Mouse (Mus musculus) cerebellum, adult 18-20 months (tissue): Measurements from ENCODE around the gene Stat3.
A peak's percentile ranks its signal among the peaks of the same experiment; 100 is the strongest.

Experiments
- DNase-seq, 2 experiments: peaks; one replicate each; pipeline ENCODE4 v3.0.0; 2021

The Stat3 gene

GRCm38 (mm10) chr11:100920887-100921624 lies 18.3 kb downstream of the Stat3 start:
- DNase-seq, result no peak

GRCm38 (mm10) chr11:100918007-100918406 lies 21.3 kb downstream of the Stat3 start:
- DNase-seq, result no peak

DNA sequence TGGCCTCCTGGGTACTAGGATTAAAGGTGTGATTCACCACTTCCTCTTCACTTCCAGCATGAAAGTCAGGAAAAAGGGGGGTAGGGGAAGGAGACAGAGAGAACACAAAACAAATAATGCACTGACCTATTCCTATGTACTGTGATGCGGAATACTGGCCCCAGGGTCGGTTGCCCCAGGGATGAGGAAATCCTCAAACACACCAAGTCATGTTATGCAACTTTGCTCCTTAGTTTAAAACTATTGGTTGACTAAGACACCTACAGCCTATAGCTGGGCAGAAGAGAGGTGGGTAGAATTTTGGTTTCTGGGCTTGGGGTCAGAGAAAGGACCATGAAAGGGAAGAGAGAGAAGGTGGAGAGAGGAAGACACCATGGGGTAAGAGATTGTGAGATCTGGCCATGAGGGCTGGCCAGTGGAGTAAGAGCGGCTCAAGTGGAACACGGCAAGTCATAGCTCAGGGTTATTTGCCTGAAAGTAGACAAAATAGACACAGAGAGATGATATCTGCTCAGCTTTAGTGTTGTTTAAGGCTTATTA lies 22.8 kb downstream of the Stat3 start:
- DNase-seq, result no peak

GRCm38 (mm10) chr11:100915063-100915462 lies 24.3 kb downstream of the Stat3 start:
- DNase-seq, result no peak

GRCm38 (mm10) chr11:100914415-100914814 lies 24.9 kb downstream of the Stat3 start:
- DNase-seq, result no peak

GRCm38 (mm10) chr11:100912401-100913155 lies 26.8 kb downstream of the Stat3 start:
- no peak for DNase-seq

DNA sequence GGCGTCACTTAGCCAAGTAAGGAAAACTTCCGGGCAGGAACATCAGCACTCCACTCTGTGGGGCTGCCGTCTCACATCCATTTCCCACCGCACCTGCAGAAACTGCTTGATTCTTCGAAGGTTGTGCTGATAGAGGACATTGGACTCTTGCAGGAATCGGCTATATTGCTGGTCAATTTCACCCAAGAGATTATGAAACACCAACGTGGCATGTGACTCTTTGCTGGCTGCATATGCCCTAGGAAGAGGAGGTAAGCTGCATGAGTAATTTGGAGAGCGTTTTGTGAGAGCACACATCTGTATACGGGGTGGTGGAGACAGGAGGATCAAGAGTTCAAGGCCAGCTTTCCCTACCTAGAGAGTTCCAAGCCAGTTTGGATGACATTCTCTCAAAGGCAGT lies 30.8 kb downstream of the Stat3 start:
- no peak for DNase-seq

GRCm38 (mm10) chr11:100908112-100908511 lies 31.2 kb downstream of the Stat3 start:
- DNase-seq, result no peak

DNA sequence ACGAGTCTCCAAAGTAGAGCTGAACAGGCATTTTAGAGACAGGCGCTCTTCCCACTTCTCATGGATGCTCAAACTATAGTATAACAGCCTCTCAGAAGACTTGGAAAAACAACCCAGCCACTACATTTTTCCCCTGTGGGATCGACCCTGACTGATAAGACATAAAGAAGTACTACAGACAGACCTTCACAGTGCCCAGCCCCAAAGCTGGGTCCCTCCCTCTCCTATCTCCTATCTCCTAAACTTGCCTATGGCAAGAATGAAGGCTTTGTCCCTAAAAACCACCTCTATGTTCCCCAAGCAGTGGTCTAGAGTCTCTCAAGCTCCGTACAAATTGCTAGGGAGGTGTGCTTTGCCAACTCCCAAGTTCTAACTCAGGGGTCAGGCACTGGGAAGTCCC lies 32.5 kb downstream of the Stat3 start:
- no peak for DNase-seq

DNA sequence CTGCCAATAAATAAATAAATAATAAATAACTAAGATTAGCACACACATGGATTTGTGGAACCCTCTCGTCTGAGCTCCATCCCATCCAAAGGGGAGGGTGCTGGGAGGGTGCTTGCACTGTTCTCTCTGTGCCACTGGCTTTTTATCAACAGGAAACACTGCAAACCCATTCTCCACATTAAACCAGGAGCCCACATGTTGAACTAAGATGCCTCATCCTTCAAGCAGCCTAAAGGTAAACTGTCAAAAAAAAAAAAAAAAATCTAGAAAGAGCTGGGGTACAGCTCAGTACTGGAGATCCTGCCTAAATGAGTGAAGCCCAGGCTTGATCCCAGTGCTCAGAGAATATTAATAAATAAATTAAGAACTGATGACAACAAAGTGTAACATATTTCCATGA lies 33.4 kb downstream of the Stat3 start:
- DNase-seq, result no peak

DNA sequence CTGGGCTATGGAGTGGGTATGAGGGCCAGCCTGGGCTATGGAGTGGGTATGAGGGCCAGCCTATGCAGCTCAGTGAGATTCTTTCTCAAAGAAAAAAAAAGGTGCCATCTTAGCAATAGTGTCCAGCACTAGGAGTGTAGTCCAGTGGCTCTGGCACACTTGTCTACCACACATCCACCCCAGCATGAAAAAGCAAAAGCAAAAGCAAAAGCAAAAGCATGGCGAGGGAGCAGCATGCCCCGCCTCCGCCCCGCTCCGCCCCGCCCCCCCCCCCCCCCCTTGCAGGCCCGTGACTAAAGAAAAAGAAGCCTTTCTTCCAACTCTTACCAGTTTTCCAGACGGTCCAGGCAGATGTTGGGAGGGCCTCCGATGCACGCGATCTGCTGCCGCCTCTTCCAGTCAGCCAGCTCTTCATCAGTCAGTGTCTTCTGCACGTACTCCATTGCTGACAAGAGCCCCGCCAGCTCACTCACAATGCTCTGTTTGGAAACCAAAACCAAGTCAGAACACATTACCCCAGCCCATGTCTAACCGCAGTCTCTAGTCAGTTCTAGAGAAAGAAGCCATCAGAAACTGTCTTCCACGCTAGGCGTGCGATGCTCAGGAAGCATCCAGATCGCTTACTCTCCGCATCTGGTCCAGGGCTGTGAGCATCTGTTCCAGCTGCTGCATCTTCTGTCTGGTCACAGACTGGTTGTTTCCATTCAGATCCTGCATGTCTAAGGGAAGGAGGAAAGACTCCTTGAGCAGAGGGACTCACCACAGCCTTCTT lies 34.6 kb downstream of the Stat3 start:
- no peak for DNase-seq

GRCm38 (mm10) chr11:100898441-100899199 lies 40.7 kb downstream of the Stat3 start:
- DNase-seq, result no peak

DNA sequence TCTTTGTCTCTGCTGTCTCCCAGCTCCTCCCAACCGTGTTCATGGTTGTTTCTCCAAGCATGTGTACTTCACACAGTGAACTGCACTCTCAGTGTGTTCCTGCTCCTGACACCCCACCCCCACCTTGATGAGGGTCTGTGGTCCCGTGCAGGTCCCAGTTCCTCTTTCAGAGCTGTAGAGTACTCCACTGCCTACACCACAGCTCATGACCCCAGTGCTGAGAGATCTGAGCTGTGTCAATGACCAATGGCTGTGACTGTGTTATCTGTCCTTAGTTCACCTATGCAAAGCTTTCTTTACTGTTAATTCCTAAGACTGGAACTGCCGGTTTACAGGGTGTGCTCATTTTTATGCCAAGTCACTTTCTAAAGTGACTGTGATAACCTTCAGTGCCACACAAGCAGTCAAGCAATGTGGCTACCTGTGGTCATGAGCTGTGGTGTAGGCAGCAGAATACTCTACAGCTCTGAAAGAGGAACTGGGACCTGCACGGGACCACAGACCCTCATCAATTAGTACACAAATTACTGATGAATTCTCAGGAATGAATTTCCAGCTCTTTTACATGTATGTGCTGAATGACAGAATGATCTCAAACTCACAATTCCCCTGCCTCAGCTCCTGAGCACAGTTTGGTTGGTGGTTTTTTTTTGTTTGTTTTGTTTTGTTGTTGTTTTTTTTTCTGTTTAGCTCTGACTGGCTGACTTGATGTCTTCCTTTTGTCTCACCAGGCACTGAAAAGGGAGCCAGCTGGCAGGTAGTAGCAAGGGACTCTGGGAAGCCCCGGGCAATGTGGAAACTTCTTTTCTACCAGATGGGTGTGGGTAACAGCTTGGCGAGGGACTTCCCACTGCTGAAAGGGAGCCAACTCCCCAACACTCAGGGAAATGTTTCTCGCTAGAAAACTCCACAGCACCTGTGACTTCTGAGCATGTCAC lies 41.8 kb downstream of the Stat3 start:
- peak; percentile 63 to 67 for DNase-seq

GRCm38 (mm10) chr11:100896078-100896477 lies 43.3 kb downstream of the Stat3 start:
- DNase-seq, result peak; percentile 56

- DNase-seq, result no peak
Observed at GRCm38 (mm10) chr11:100894146-100894918, 45.0 kb downstream of the Stat3 start.

- peak; percentile 87 to 89 for DNase-seq
Observed at GRCm38 (mm10) chr11:100893482-100893881, 45.9 kb downstream of the Stat3 start.

GRCm38 (mm10) chr11:100892435-100892834 lies 46.9 kb downstream of the Stat3 start:
- no peak for DNase-seq

DNA sequence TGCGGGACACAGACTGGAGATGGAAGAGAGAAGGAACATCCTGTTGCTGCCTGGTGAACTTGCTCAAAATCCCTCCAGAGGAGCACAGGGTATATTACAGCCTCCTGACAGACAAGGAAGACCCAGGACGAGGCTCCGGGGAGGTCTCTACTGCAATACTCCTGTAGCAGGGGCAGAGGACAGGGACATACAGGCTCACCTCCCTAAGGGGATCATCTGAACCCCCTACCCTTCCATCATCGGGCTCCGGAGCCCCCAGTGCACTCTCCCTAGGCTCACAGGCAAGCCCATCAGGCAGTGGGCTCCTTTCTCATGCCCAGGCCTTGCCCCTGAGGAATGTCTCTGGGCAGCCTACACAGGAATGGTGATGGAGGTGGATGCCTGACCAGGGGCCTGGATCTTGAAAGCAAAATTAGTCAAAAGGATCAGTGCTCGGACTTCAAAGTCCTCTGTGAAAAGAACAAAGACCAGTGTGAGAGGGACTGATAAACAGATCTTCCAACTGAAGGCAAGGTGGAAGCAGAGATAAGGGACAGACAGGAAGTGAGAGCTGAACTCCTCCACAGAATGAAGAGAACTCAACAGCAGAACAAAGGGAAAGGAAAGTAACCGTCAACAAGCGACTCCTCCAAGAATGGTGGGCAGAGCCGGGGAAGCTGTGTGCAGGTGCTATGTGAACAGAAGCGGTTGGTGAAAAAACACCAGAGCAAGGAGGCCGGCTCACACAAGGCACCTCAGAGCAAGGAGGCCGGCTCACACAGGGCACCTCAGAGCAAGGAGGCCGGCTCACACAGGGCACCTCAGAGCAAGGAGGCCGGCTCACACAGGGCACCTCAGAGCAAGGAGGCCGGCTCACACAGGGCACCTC lies 47.9 kb downstream of the Stat3 start:
- DNase-seq, result no peak

DNA sequence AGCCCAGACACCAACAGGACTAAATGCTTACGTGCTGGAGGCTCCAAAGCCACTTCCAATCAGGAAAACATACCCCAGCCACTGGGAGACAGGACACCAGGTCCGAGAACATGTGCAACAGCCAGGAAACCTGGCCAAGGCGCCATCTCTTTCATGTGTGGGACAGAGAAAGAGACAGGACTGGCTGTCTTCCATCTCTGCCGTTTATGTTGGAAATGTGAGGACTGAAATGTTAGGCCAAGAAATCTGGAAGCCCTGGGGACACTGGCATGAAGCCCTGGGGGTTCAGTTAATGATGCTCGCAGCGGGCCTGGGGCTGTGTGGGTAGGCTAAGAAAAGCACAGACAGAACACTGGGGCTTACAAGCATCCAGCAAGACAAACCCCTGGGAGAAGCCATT lies 48.9 kb downstream of the Stat3 start:
- DNase-seq, result peak in 1 of 2 experiments; percentile 16
